Mouse (Mus musculus): ENCODE results near the gene Gm44503.

DNA sequence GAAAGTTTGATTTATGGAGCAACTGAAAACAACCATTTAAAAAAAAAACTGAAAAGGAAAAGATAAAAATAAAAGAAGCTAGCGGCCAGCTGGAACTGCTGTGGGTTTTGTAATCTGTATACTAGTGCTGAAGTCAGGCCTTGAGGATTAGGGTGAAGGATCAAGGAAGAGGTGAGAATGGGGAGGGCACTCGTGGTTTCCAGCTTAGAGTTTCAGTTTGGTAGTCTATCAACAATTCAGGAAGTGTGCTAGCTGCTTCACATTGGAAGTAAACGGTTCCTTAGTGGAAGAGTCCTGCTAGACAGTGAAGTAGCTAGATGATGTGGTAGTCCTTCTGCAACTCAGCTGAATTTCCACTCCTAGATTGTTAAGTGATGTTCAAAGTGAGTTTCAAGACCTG is 49.7 kb downstream of the Gm44503 start:
- TF ChIP-seq POLR2A (IDR thresholded peaks at IDR 0.05; ENCODE audit: extremely low read depth, insufficient read depth, low read length): no peak
- no peak for TF ChIP-seq CTCF (IDR thresholded peaks at IDR 0.05; ENCODE audit: low read depth, low read length)
